Mouse (Mus musculus) urinary bladder, postnatal 25 days (tissue): Measurements from ENCODE around the gene Ankrd9.

Source experiments
- DNase-seq: peaks from one replicate; pipeline ENCODE4 v3.0.0; 2022; ENCODE audit warnings: low spot score

Gene Ankrd9

GRCm38 (mm10) chr12:110989409-110989808 is 10.6 kb upstream of the Ankrd9 start:
- no peak for DNase-seq

DNA sequence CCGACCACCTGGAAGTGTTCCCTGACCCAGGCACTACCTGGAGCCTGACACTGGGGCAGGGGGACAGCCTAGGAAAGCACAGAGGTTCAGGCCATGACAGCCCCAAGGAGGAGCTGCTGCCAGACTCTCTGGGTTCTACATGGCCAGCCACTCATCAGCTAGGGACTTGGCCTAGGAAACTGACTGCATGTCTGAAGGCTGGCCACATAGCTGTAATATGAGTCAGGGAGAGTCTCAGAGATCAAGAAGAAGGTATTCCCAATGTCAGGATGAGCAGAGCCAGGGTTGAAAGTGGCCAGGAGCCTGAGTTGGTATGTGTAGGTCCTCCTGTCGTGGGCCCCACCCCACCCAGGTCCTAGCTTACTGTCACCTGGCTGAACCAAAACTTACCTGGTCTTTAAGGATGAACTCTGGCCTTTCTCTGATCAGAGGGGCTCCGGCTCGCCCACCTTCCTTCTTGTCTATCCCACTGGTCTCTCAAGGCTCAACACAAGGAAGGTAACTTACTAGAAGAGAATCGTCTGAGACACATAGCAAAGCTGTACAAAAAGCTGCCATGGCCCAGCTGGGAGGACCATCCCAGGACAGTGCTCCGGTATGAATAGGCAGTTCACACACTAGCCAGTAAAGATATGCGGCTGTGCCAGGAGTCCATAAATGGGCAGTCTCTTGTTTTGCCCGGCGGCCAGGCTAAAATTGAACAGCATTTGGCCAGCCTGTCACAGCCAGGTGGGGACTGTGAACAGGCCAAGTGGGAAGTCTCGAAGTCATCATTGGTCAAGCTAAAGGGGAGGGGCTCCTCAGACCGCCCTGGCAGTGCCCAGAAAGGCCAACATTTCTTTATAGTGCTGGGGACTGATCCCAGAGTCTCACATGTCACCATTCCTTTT is 7.9 kb upstream of the Ankrd9 start:
- no peak for DNase-seq

- no peak for DNase-seq
These were observed 6.3 kb upstream of the Ankrd9 start for GRCm38 (mm10) chr12:110985141-110985540.

DNA sequence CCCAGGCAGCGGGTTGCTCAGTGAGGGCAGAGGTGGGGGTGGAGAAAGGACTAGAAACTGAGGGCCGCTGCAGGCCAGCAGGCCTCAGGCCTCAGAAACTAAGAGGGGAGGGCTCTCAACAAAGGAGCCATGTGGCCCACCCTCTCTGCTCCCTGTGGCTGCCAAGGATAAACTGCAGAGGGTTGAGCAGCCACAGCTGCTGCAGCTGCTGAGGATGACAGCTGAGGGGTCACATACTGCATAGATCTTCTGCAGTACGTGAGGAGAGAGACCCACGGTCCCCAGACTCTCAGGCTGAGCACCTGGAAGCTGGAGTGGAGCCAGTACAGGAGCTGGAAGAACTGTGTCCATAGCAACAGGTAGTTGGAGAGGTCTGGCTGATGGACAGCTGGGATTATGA is 5.8 kb upstream of the Ankrd9 start:
- DNase-seq = no peak

GRCm38 (mm10) chr12:110983714-110984113 is 4.9 kb upstream of the Ankrd9 start:
- no peak for DNase-seq

DNA sequence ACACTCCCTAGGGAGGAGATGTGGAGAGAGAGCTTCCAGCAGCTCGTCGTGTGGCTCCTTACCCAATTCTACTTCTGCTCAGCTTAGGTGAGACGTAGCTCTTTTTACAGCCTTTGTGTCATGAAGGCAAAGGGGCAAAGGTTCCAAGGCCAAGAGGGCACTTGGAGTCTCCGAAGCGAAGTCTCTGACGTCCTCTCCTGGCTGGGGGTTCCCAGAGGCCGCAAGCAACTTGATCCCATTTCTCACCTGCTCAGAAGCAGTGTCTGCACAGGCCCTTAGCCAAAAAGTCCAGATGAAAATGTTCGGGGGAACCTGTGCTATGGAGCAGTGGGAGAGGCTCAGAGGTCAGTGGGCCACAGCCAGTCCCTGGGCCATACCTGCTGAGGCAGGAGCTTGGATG is 4.2 kb upstream of the Ankrd9 start:
- no peak for DNase-seq

DNA sequence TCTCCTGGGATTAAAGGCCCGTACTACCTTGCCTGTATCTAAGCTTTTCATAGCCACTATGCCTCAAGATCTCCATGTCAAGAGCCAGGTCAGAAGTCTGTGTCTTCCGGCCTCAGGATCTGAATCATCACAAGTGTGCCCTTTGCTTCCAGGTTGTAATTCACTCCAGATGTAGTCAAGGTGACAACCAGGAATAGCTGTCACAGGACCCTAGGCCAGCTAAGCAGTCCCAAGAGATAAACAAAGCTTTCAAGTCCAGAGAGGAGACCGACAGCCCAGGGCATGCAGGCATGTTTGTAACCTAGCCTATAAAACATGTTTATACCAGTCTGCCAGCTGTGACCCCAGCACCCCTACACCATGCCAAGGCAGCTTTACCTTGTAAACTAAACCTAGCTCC is 2.9 kb upstream of the Ankrd9 start:
- no peak for DNase-seq

- no peak for DNase-seq
These were observed 968 bp upstream of the Ankrd9 start for GRCm38 (mm10) chr12:110979808-110980207.

DNA sequence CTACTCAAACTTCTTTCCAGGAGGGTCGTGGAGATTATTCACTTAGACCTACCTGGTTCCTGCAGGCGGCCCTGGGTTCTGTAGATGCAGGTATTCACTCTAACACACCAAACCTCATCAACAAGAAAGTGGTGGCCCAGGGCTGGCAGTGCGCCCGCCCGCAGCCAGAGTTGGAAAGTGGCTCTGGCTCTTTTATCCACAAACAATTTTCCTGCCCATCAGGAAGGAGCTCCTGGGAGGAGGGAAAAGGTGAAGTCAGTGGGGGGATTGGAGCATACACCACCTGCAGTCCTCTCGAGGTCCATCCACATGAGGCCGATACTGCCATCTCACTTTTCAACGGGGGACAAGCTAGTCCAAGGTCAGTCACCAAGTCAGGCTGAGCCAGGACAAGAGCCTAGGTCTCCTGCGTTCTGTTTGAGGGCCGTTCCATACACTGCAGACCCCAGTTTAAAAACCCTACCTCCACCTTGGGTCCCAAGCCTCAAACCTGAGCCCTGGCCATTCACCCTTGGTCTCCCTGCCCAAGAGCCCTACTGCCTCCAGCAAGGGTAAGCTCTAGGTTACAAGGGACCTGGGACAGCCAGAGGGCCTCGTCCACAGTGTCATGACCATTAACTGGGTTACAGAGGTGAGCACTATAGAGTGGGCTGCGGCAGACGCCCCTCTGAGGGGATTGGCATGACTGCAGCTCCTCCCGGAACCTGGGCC is 789 bp downstream of the Ankrd9 start:
- DNase-seq = no peak

DNA sequence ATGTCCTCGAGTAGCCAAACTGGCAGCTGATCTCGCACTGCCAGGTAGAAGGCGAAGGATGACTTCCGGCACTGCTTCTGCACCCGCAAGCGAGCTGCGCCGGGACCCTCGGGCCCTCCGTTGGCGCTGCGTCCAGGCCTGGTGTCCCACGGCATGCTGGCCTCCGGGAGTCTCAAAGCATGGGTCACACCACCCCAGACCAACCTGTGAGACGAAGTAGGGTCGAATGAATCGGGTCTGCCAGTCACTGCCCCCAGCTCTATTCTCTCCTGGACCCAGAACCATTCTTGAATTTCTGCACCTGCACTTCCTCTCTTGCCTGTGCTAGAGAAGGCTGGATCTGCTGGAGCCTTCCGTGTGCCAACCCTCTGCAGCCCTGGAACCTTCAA is 1.5 kb downstream of the Ankrd9 start:
- DNase-seq = no peak

DNA sequence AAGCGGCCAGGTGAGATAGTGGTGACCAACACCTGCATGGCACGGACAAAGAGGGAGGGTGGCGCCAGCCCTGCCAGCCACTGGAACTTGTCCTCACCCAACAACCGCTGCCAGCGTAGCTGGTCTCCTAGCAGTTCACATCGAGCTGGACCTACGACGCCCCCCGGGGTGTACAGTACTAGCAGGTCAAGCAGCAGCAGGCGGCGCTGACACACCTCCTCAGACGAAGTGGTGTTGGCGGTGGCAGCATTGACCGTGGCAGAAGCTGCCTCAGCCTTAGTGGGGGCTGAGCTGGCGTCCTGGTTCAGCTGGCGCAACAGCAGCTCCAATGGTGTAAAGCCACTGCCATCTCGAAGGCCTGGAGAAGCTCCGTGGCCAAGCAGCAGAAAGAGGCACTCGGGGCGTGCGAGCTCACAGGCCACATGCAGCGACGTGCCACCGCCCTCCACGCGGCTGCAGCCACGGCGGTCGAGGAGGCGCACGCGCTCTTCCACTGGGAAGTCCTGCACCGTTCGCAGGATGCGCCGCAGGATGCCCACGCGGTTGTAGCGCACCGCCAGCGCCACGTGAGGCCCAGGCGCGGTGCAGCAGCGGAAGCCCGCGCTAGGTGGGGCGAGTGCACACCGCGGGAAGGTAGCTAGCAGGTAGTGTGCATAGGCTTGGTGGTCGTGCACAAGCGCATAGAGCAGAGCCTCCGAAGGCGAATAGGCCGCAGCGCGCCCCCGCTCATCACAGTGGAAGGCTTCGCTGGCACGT is 2.1 kb downstream of the Ankrd9 start:
- no peak for DNase-seq

- no peak for DNase-seq
These were observed 2.9 kb downstream of the Ankrd9 start for GRCm38 (mm10) chr12:110975838-110976468.

GRCm38 (mm10) chr12:110975385-110975784 is 3.5 kb downstream of the Ankrd9 start:
- DNase-seq = no peak

DNA sequence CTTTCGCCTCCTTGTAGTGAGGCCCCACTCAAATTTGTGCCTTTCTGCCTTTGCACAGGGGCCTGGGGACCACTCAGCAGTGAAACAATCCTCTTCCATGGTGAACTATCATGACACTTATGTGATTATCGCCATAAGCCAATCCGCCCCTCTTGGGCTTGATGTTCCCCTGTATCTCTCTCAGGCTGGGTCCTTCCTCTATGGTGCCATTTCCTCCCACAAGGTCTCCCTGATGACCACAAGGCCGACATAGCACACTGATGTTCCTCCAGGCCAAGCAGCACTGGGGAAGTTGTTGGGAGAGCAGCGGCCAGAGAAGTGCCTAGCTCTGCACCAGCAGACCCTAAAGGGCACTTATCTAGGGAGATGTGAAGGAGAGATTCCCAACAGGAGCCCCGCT is 4.1 kb downstream of the Ankrd9 start:
- no peak for DNase-seq

- DNase-seq = no peak
These were observed 4.5 kb downstream of the Ankrd9 start for GRCm38 (mm10) chr12:110974295-110974694.

DNA sequence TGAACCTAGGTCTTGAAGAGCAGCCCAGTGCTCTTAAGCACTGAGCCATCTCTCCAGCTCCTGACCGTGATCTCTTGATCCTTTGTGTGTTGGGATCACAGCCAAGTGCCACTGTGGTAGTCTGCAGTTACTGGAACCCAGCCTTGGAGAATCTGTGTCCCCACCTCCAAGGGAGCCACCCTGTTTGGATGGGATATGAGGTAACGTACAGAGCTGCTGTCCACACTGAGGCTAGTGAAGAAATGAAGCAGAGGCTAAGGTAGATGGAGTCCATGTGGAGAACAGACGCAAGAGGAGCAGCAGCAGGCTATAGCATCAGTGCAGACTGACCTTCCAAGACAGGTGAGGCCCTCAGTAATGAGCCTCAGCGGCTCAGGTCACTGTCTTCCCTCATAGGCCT is 5.0 kb downstream of the Ankrd9 start:
- no peak for DNase-seq

DNA sequence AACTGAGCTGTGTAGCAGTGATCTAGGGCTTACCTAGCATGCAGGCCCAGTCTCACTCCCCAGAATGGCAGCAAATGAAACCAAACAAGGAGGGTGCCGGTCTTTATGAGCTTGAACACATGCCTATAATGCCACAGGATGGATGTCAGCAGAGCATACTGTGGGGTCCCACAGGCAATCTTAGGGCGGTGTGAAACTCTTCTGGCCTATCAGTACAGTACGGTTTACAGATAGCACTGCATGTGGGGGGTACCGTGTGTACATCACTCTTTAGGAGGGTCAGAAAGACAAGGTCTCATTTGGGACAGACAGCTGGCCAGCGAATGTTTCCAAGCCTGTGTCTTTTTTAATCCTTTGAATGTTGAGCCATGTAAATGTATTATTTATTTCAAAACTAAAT is 6.9 kb downstream of the Ankrd9 start:
- DNase-seq = no peak

DNA sequence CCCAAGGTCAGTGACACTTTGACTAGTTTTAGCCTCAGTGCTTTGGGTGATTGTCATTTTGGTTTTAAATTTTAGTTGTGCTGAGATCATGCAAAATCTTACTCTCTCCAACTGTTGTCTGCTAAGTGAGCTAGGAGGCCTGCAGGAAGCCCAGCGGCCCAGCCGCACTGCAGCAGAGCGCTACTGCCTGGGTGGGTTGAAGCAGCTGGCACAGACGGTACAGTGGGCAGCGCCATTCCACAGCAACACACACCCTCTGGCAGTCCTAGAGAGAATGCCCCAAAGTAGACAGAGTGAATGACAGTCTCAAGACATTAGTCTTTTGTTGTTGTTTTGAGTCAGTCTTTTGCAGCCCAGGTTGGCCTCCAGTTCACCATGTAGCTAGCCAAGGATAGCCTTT is 8.4 kb downstream of the Ankrd9 start:
- no peak for DNase-seq

DNA sequence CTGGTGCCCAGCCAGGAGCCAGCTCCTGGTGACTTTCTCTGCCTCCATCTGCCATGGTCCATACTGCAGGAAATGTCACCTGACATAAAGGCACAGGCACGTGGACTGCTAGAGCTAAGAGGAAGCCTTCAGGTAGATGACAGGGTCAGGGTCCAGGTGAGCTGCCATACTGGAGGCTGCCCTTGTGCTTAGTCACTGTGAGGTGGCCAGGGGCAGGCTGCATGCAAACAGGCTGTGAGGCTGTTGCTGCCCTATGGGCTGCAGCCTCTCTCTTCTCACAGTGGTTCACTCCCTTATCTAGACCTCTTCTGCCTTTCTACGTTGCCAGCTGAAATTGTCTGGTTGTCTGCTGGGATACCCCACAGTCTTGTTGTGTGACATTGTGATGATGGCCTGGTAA is 11.7 kb downstream of the Ankrd9 start:
- no peak for DNase-seq

GRCm38 (mm10) chr12:110966079-110966478 is 12.8 kb downstream of the Ankrd9 start:
- no peak for DNase-seq

DNA sequence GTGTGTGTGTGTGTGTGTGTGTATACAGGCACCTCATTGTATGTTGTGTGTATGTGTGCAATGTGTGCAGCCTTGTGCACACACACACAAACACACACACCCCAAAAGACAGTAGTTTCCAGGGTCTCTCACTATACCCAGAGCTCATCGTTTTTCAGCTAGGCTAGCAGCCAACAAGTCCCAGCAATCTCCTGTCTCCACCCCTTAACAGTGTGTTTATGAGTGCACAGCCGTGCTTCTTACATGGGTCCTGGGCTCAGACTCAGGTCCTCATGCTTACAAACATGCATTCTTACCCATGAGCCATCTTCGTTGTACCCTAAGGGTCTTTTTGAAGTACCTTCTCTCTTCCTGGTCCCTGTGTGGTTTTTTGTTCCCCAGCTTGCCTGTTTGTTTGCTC is 13.3 kb downstream of the Ankrd9 start:
- no peak for DNase-seq

- no peak for DNase-seq
These were observed 16.9 kb downstream of the Ankrd9 start for GRCm38 (mm10) chr12:110961973-110962372.
